Mouse (Mus musculus) regulatory T cell (primary cell): ENCODE data around the gene Pnkd.

Experiments used
- in situ Hi-C: fragments of 300-600 bp; cut with MboI, MseI; formaldehyde crosslinking; loops from one replicate; pipeline ENCODE4 v1.15.1; 2025; ENCODE audit warnings: high pct_unique_total_duplicates

The Pnkd gene

GRCm38 (mm10) chr1:74352532-74353096 is 67.9 kb downstream of the Pnkd start:
- in situ Hi-C loops = no loop called here

- in situ Hi-C loops = no loop called here
These were observed 68.9 kb downstream of the Pnkd start for GRCm38 (mm10) chr1:74353453-74354229.

- in situ Hi-C loops = no loop called here
These were observed 72.8 kb downstream of the Pnkd start for GRCm38 (mm10) chr1:74357531-74357930.

- in situ Hi-C loops = no loop called here
These were observed 75.3 kb downstream of the Pnkd start for GRCm38 (mm10) chr1:74359952-74360517.

GRCm38 (mm10) chr1:74361812-74362211 is 77.1 kb downstream of the Pnkd start, which contains the start of gene Catip:
Gene Catip, plus strand, starts transcription at chr1:74362108.
- in situ Hi-C loops = no loop called here

- in situ Hi-C loops = no loop called here
These were observed 77.8 kb downstream of the Pnkd start for GRCm38 (mm10) chr1:74362325-74363229.

GRCm38 (mm10) chr1:74363437-74363836 is 78.7 kb downstream of the Pnkd start:
- in situ Hi-C loops = no loop called here

- in situ Hi-C loops = no loop called here
These were observed 79.5 kb downstream of the Pnkd start for GRCm38 (mm10) chr1:74364270-74364669.

- in situ Hi-C loops = no loop called here
These were observed 83.3 kb downstream of the Pnkd start for GRCm38 (mm10) chr1:74367886-74368645.

- in situ Hi-C loops = no loop called here
These were observed 85.3 kb downstream of the Pnkd start for GRCm38 (mm10) chr1:74370040-74370439.

GRCm38 (mm10) chr1:74373372-74373771 is 88.6 kb downstream of the Pnkd start:
- in situ Hi-C loops = no loop called here

- in situ Hi-C loops = loop anchor here (25.0 kb wide), 2 partner anchors 438 to 762 kb away; partner anchors contain the start of genes Cnppd1, Nhej1, Retreg2 and Slc23a3
These were observed 90.2 kb downstream of the Pnkd start, which contains the start of gene Slc11a1 for GRCm38 (mm10) chr1:74374980-74375379. Gene Slc11a1, plus strand, starts transcription at chr1:74375195.

- in situ Hi-C loops = loop anchor here (25.0 kb wide), 2 partner anchors 438 to 762 kb away; partner anchors contain the start of genes Cnppd1, Nhej1, Retreg2 and Slc23a3
These were observed 90.8 kb downstream of the Pnkd start for GRCm38 (mm10) chr1:74375561-74375960.

GRCm38 (mm10) chr1:74376396-74376795 is 91.7 kb downstream of the Pnkd start:
- in situ Hi-C loops = loop anchor here (25.0 kb wide), 2 partner anchors 439 to 761 kb away; partner anchors contain the start of genes Cnppd1, Nhej1, Retreg2 and Slc23a3

GRCm38 (mm10) chr1:74379058-74379504 is 94.4 kb downstream of the Pnkd start:
- in situ Hi-C loops = loop anchor here (25.0 kb wide), 2 partner anchors 442 to 758 kb away; partner anchors contain the start of genes Cnppd1, Nhej1, Retreg2 and Slc23a3

GRCm38 (mm10) chr1:74380484-74380883 is 95.8 kb downstream of the Pnkd start:
- in situ Hi-C loops = loop anchor here (5.0 to 25.0 kb wide), 3 partner anchors 73 to 757 kb away; partner anchors contain the start of genes Cnppd1, Nhej1, Retreg2 and Slc23a3

GRCm38 (mm10) chr1:74381588-74382021 is 96.9 kb downstream of the Pnkd start:
- in situ Hi-C loops = loop anchor here (5.0 to 25.0 kb wide), 3 partner anchors 74 to 756 kb away; partner anchors contain the start of genes Cnppd1, Nhej1, Retreg2 and Slc23a3

GRCm38 (mm10) chr1:74383385-74383784 is 98.7 kb downstream of the Pnkd start:
- in situ Hi-C loops = loop anchor here (5.0 to 25.0 kb wide), 3 partner anchors 76 to 754 kb away; partner anchors contain the start of genes Cnppd1, Nhej1, Retreg2 and Slc23a3

- in situ Hi-C loops = loop anchor here (5.0 to 25.0 kb wide), 3 partner anchors 77 to 753 kb away; partner anchors contain the start of genes Cnppd1, Nhej1, Retreg2 and Slc23a3
These were observed 99.8 kb downstream of the Pnkd start for GRCm38 (mm10) chr1:74384525-74384924.

GRCm38 (mm10) chr1:74385064-74385463 is 100.3 kb downstream of the Pnkd start:
- in situ Hi-C loops = loop anchor here (25.0 kb wide), 2 partner anchors 448 to 752 kb away; partner anchors contain the start of genes Cnppd1, Nhej1, Retreg2 and Slc23a3
